Mouse (Mus musculus): ENCODE results near the gene 4930595D18Rik. TPM values are rescaled to one million over a fixed set of nuclear protein-coding genes. Genes with fewer than 3 reads are reported as not detected.

The 4930595D18Rik gene
- polyA plus RNA-seq, 1 experiment: 5.1 TPM

- Histone ChIP-seq H3K27ac (ENCODE audit: control insufficient read depth, insufficient read depth, low read depth, low read length) (no peak overlapping the region), H3K36me3 (ENCODE audit: control insufficient read depth, insufficient read depth, low read length) (no peaks in the 10 kb centered on the region), H3K4me3 (ENCODE audit: control insufficient read depth, low read depth, low read length) (no peak overlapping the region), H3K27me3 (ENCODE audit: control insufficient read depth, insufficient read depth, low read length) (no peaks in the 10 kb centered on the region), H3K4me1 (ENCODE audit: control insufficient read depth, insufficient read depth, low read length) (no peaks in the 10 kb centered on the region)
- TF ChIP-seq CTCF (IDR thresholded peaks at IDR 0.05; ENCODE audit: control insufficient read depth, insufficient read depth, insufficient replicate concordance, low read depth, low read length) (no peak), POLR2A (IDR thresholded peaks at IDR 0.05; ENCODE audit: control insufficient read depth, low read depth, low read length) (no peak)
Observed at GRCm38 (mm10) chr12:111151422-111152156, 32.7 kb downstream of the 4930595D18Rik start.

DNA sequence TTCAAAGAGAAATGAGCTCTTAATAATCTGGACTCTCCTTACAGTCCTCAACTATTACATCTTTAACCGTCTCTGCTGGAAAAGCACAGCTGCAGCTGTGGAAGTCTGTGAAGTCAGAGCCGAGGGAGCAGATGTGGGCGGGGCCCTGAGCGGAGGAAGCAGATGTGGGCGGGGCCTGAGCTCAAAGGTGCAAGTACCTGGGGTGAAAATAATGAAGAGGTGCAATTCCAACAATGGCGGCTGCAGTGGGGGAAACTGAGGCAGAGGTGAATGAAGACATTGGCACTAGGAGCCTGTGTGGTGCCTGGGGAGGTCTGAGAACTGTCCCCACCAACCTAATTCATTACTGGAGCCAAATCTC is 34.1 kb downstream of the 4930595D18Rik start:
- Histone ChIP-seq H3K4me1 (ENCODE audit: control insufficient read depth, insufficient read depth, low read length) (peaks cover 6% of the 10 kb centered on the region), H3K36me3 (ENCODE audit: control insufficient read depth, insufficient read depth, low read length) (no peaks in the 10 kb centered on the region), H3K27ac (ENCODE audit: control insufficient read depth, insufficient read depth, low read depth, low read length) (no peak overlapping the region), H3K27me3 (ENCODE audit: control insufficient read depth, insufficient read depth, low read length) (no peaks in the 10 kb centered on the region), H3K4me3 (ENCODE audit: control insufficient read depth, low read depth, low read length) (no peak overlapping the region)
- TF ChIP-seq CTCF (IDR thresholded peaks at IDR 0.05; ENCODE audit: control insufficient read depth, insufficient read depth, insufficient replicate concordance, low read depth, low read length) (no peak), POLR2A (IDR thresholded peaks at IDR 0.05; ENCODE audit: control insufficient read depth, low read depth, low read length) (no peak)

DNA sequence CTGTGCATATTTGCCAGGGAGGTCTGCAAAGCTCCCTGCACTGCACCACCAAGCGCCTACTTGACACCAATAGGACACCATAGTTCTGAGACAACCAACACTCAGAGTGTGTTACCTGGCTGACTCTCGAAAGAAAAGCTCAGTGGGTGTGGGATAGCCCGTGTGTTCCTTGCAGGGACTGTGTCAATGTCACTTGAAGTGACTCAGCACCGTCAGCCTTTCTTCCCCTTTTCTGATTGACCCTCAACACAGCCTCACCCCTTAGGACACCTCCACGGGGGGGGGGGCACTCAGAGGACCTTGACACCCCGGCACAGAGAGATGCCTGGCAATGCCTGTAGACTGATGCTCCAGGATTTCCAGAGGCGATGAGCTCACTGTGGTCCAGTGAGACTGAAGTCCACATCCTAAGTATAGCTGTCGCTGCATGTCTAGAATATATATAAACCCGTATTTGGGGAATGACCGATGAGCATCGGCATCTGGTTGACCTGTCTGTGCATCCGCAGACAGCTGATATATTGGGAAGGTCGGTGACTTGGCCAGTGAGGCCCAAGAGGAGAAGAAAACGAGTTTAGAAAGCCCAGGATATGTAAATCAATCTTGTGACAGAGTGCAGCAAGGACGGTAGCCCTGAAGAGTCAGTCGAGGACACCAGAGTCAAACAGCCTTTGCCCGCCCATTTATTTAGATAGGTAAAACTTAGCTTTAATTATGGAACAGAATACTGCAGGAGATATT is 34.6 kb downstream of the 4930595D18Rik start:
- H3K4me1 ChIP-seq (ENCODE audit: control insufficient read depth, insufficient read depth, low read length): peaks cover 6% of the 10 kb centered on the region
- no peaks in the 10 kb centered on the region for H3K27me3 ChIP-seq (ENCODE audit: control insufficient read depth, insufficient read depth, low read length)
- TF ChIP-seq CTCF (IDR thresholded peaks at IDR 0.05; ENCODE audit: control insufficient read depth, insufficient read depth, insufficient replicate concordance, low read depth, low read length) (no peak), POLR2A (IDR thresholded peaks at IDR 0.05; ENCODE audit: control insufficient read depth, low read depth, low read length) (no peak)
- no peaks in the 10 kb centered on the region for H3K36me3 ChIP-seq (ENCODE audit: control insufficient read depth, insufficient read depth, low read length)
- no peak overlapping the region for H3K4me3 ChIP-seq (ENCODE audit: control insufficient read depth, low read depth, low read length)
- H3K27ac ChIP-seq (ENCODE audit: control insufficient read depth, insufficient read depth, low read depth, low read length): no peak overlapping the region

- Histone ChIP-seq H3K27ac (ENCODE audit: control insufficient read depth, insufficient read depth, low read depth, low read length) (no peak overlapping the region), H3K27me3 (ENCODE audit: control insufficient read depth, insufficient read depth, low read length) (no peaks in the 10 kb centered on the region), H3K4me1 (ENCODE audit: control insufficient read depth, insufficient read depth, low read length) (peaks cover 6% of the 10 kb centered on the region), H3K4me3 (ENCODE audit: control insufficient read depth, low read depth, low read length) (no peak overlapping the region), H3K36me3 (ENCODE audit: control insufficient read depth, insufficient read depth, low read length) (no peaks in the 10 kb centered on the region)
- no peak for TF ChIP-seq POLR2A (IDR thresholded peaks at IDR 0.05; ENCODE audit: control insufficient read depth, low read depth, low read length)
- no peak for TF ChIP-seq CTCF (IDR thresholded peaks at IDR 0.05; ENCODE audit: control insufficient read depth, insufficient read depth, insufficient replicate concordance, low read depth, low read length)
Observed at GRCm38 (mm10) chr12:111145269-111145668, 39.0 kb downstream of the 4930595D18Rik start.

DNA sequence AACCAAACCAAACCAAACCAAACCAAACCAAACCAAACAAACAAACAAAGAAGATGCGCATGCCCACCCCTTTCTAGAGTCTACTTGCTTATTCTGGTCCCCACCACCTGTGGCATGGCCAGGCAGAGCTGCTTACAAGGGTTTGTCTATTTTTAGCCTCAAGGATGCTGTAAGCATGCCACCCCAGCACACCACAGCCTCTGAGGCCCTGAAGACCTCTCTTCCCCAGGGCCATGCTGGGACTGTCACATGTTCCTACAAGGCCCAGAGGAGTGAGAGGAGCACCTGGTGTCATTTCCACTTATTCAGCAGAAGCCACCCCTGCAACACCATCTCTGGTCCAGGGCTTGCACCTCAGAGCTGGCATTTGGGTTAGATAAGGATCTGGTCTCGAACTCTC is 39.7 kb downstream of the 4930595D18Rik start:
- H3K4me3 ChIP-seq (ENCODE audit: control insufficient read depth, low read depth, low read length): no peak overlapping the region
- no peaks in the 10 kb centered on the region for H3K36me3 ChIP-seq (ENCODE audit: control insufficient read depth, insufficient read depth, low read length)
- H3K4me1 ChIP-seq (ENCODE audit: control insufficient read depth, insufficient read depth, low read length): peaks cover 6% of the 10 kb centered on the region
- TF ChIP-seq CTCF (IDR thresholded peaks at IDR 0.05; ENCODE audit: control insufficient read depth, insufficient read depth, insufficient replicate concordance, low read depth, low read length) (no peak), POLR2A (IDR thresholded peaks at IDR 0.05; ENCODE audit: control insufficient read depth, low read depth, low read length) (no peak)
- H3K27me3 ChIP-seq (ENCODE audit: control insufficient read depth, insufficient read depth, low read length): no peaks in the 10 kb centered on the region
- H3K27ac ChIP-seq (ENCODE audit: control insufficient read depth, insufficient read depth, low read depth, low read length): no peak overlapping the region

GRCm38 (mm10) chr12:111143509-111144063 is 40.7 kb downstream of the 4930595D18Rik start:
- Histone ChIP-seq H3K27ac (ENCODE audit: control insufficient read depth, insufficient read depth, low read depth, low read length) (no peak overlapping the region), H3K4me3 (ENCODE audit: control insufficient read depth, low read depth, low read length) (no peak overlapping the region), H3K36me3 (ENCODE audit: control insufficient read depth, insufficient read depth, low read length) (no peaks in the 10 kb centered on the region), H3K4me1 (ENCODE audit: control insufficient read depth, insufficient read depth, low read length) (peaks cover 6% of the 10 kb centered on the region), H3K27me3 (ENCODE audit: control insufficient read depth, insufficient read depth, low read length) (no peaks in the 10 kb centered on the region)
- TF ChIP-seq CTCF (IDR thresholded peaks at IDR 0.05; ENCODE audit: control insufficient read depth, insufficient read depth, insufficient replicate concordance, low read depth, low read length) (no peak), POLR2A (IDR thresholded peaks at IDR 0.05; ENCODE audit: control insufficient read depth, low read depth, low read length) (no peak)

DNA sequence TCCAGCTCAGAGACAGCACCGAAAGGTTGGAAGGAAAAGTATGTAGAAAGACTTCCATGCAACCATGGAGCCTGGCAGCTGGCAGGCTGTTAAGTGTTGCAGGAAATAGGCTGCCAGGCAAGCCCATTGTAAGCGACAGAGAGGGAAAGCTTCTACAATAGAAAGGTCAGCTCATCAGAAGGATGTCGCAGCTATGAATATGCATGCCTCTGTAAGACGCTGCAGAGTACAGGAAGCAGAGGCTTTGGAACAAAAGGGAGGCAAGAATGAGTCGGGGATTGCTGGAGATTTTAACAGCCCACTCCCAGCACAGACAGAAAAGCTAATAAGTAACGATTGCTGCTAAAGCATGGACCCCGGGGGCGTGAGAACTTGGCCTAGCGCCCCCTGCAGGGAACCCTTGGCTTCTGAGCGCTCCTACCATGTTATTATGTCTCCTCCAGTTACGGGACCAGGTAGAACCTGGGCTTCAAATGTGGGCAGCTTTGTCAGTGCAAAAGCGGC is 41.2 kb downstream of the 4930595D18Rik start:
- no peak overlapping the region for H3K27ac ChIP-seq (ENCODE audit: control insufficient read depth, insufficient read depth, low read depth, low read length)
- peaks cover 6% of the 10 kb centered on the region for H3K4me1 ChIP-seq (ENCODE audit: control insufficient read depth, insufficient read depth, low read length)
- no peak for TF ChIP-seq POLR2A (IDR thresholded peaks at IDR 0.05; ENCODE audit: control insufficient read depth, low read depth, low read length)
- TF ChIP-seq CTCF (IDR thresholded peaks at IDR 0.05; ENCODE audit: control insufficient read depth, insufficient read depth, insufficient replicate concordance, low read depth, low read length): peak; percentile 47; the same call in 1 of the 2 replicates
- no peaks in the 10 kb centered on the region for H3K27me3 ChIP-seq (ENCODE audit: control insufficient read depth, insufficient read depth, low read length)
- H3K36me3 ChIP-seq (ENCODE audit: control insufficient read depth, insufficient read depth, low read length): no peaks in the 10 kb centered on the region
- H3K4me3 ChIP-seq (ENCODE audit: control insufficient read depth, low read depth, low read length): no peak overlapping the region

All from testis, adult 2 months (tissue).